Mouse (Mus musculus) gastrocnemius, adult 2 months (tissue): ENCODE measurements around the gene Kif3c. TPM values are rescaled to one million over a fixed set of nuclear protein-coding genes. Genes with fewer than 3 reads are reported as not detected.
"Not testable (repeated sequence)": the region's sequence is repeated elsewhere in the genome, so short reads cannot be mapped to it uniquely, and the experiment has no call there.

ENCODE experiments used
- DNase-seq: peaks from one replicate; pipeline ENCODE4 v3.0.0; 2022
- H3K27ac ChIP-seq: fragments of 200-600 bp; 2 replicates; pipeline ENCODE4 v1.8.1; 2022; ENCODE audit warnings: mild to moderate bottlenecking
- H3K4me3 ChIP-seq: fragments of 200-600 bp; 2 replicates; pipeline ENCODE4 v1.8.1; 2022; ENCODE audit warnings: mild to moderate bottlenecking, moderate library complexity
- CTCF ChIP-seq: fragments of 200-600 bp; IDR thresholded peaks from 2 replicates; pipeline ENCODE4 v1.8.1; 2022; ENCODE audit warnings: antibody characterized with exemption, mild to moderate bottlenecking, moderate library complexity
- intact Hi-C: fragments of 180-260 bp; cut with DNase I; formaldehyde crosslinking; loops from one replicate; pipeline ENCODE4 v1.15.1; 2025
- total RNA-seq, 2 experiments: library from RNA; stranded (reverse); gene quantifications; 2 replicates each; pipeline ENCODE4 v1.2.3; 2021

Gene Kif3c
- total RNA-seq, 2 experiments from 2014 or later, result 20.7 to 24.1 TPM

GRCm38 (mm10) chr12:3373566-3373965 is 8.6 kb downstream of the Kif3c start:
- intact Hi-C loops, result no loop called here
- peak; percentile 72 for DNase-seq

GRCm38 (mm10) chr12:3374552-3374951 is 9.6 kb downstream of the Kif3c start:
- intact Hi-C loops, result no loop called here

More at GRCm38 (mm10) chr12:3373566-3373965, 8.6 kb downstream of the Kif3c start:
- H3K4me3 ChIP-seq, result no peak overlapping the region
- H3K27ac ChIP-seq, result peak overlapping the region; percentile 79
- TF ChIP-seq CTCF, result no peak

GRCm38 (mm10) chr12:3377190-3377589 is 12.3 kb downstream of the Kif3c start:
- no peak for DNase-seq
- H3K4me3 ChIP-seq, result no peak overlapping the region
- intact Hi-C loops, result no loop called here
- TF ChIP-seq CTCF, result peak; percentile 46
- peak overlapping the region; percentile 24 for H3K27ac ChIP-seq

More at GRCm38 (mm10) chr12:3374552-3374951, 9.6 kb downstream of the Kif3c start:
- H3K27ac ChIP-seq, result peak overlapping the region; percentile 79; the same call in 1 of the 2 replicates
- no peak overlapping the region for H3K4me3 ChIP-seq
- no peak for TF ChIP-seq CTCF
- DNase-seq, result no peak

GRCm38 (mm10) chr12:3377755-3378154 is 12.8 kb downstream of the Kif3c start:
- intact Hi-C loops, result no loop called here
- DNase-seq, result no peak
- H3K27ac ChIP-seq, result peak overlapping the region; percentile 24; the same call in 1 of the 2 replicates
- no peak overlapping the region for H3K4me3 ChIP-seq
- TF ChIP-seq CTCF, result no peak

- no peak for TF ChIP-seq CTCF
Observed at GRCm38 (mm10) chr12:3384860-3385259, 19.9 kb downstream of the Kif3c start.

GRCm38 (mm10) chr12:3385271-3385670 is 20.3 kb downstream of the Kif3c start:
- intact Hi-C loops, result loop anchor here (5.0 kb wide), 1 partner anchor 288 kb away; no protein-coding TSS in a partner anchor
- DNase-seq, result no peak
- no peak overlapping the region for H3K27ac ChIP-seq

More at GRCm38 (mm10) chr12:3384860-3385259, 19.9 kb downstream of the Kif3c start:
- H3K27ac ChIP-seq, result no peak overlapping the region
- DNase-seq, result no peak
- intact Hi-C loops, result loop anchor here (5.0 kb wide), 1 partner anchor 288 kb away; no protein-coding TSS in a partner anchor
- H3K4me3 ChIP-seq, result no peak overlapping the region

GRCm38 (mm10) chr12:3385940-3386339 is 21.0 kb downstream of the Kif3c start:
- TF ChIP-seq CTCF, result no peak
- DNase-seq, result no peak
- intact Hi-C loops, result loop anchor here (5.0 kb wide), 1 partner anchor 289 kb away; no protein-coding TSS in a partner anchor
- Histone ChIP-seq H3K4me3 (peak overlapping the region; percentile 36), H3K27ac (peak overlapping the region; percentile 46; the same call in 1 of the 2 replicates)

More at GRCm38 (mm10) chr12:3385271-3385670, 20.3 kb downstream of the Kif3c start:
- H3K4me3 ChIP-seq, result no peak overlapping the region
- no peak for TF ChIP-seq CTCF

- no peak for DNase-seq
- no peak overlapping the region for H3K4me3 ChIP-seq
- intact Hi-C loops, result loop anchor here (5.0 kb wide), 1 partner anchor 291 kb away; no protein-coding TSS in a partner anchor
- H3K27ac ChIP-seq, result no peak overlapping the region
- TF ChIP-seq CTCF, result no peak
Observed at GRCm38 (mm10) chr12:3387891-3388290, 23.0 kb downstream of the Kif3c start.

GRCm38 (mm10) chr12:3389394-3389793 is 24.5 kb downstream of the Kif3c start:
- Histone ChIP-seq H3K27ac (no peak overlapping the region), H3K4me3 (no peak overlapping the region)
- no peak for TF ChIP-seq CTCF
- intact Hi-C loops, result loop anchor here (5.0 kb wide), 1 partner anchor 292 kb away; no protein-coding TSS in a partner anchor
- DNase-seq, result no peak

- intact Hi-C loops, result no loop called here
- Histone ChIP-seq H3K27ac (no peak overlapping the region), H3K4me3 (no peak overlapping the region)
- no peak for TF ChIP-seq CTCF
- DNase-seq, result no peak
Observed at GRCm38 (mm10) chr12:3390071-3390470, 25.1 kb downstream of the Kif3c start.

- Histone ChIP-seq H3K27ac (peak overlapping the region; percentile 44; the same call in 1 of the 2 replicates), H3K4me3 (no peak overlapping the region)
- DNase-seq, result peak; percentile 91
- intact Hi-C loops, result no loop called here
- TF ChIP-seq CTCF, result peak; percentile 98
Observed at GRCm38 (mm10) chr12:3390577-3391262, 25.8 kb downstream of the Kif3c start.

- Histone ChIP-seq H3K4me3 (no peak overlapping the region), H3K27ac (peak overlapping the region; percentile 44; the same call in 1 of the 2 replicates)
- DNase-seq, result no peak
- no peak for TF ChIP-seq CTCF
- intact Hi-C loops, result no loop called here
Observed at GRCm38 (mm10) chr12:3391276-3391675, 26.3 kb downstream of the Kif3c start.

- TF ChIP-seq CTCF, result no peak
- intact Hi-C loops, result no loop called here
- no peak overlapping the region for H3K27ac ChIP-seq
- H3K4me3 ChIP-seq, result no peak overlapping the region
- no peak for DNase-seq
Observed at GRCm38 (mm10) chr12:3393140-3393539, 28.2 kb downstream of the Kif3c start.

- H3K27ac ChIP-seq, result peak overlapping the region; percentile 85
- intact Hi-C loops, result no loop called here
- peak; percentile 77 for DNase-seq
- H3K4me3 ChIP-seq, result no peak overlapping the region
- TF ChIP-seq CTCF, result no peak
Observed at GRCm38 (mm10) chr12:3396931-3397330, 32.0 kb downstream of the Kif3c start.

- DNase-seq, intact Hi-C loops, H3K27ac ChIP-seq, H3K4me3 ChIP-seq: not testable (repeated sequence)
Observed at GRCm38 (mm10) chr12:3405662-3406061, 40.7 kb downstream of the Kif3c start.
